Mouse (Mus musculus) limb, embryonic 11.5 days (tissue): Measurements from ENCODE around the gene L3mbtl3. TPM values are rescaled to one million over a fixed set of nuclear protein-coding genes. Genes with fewer than 3 reads are reported as not detected.

ENCODE experiments used
- ATAC-seq: fragments of 200-750 bp; cut with Nextera tagmentation; 2 replicates; pipeline ENCODE4 v1.8.0; 2017; ENCODE audit warnings: low read depth; ENCODE audit not compliant: insufficient number of reproducible peaks, low FRiP score, low TSS enrichment
- DNase-seq: peaks from one replicate; pipeline ENCODE4 v3.0.0-alpha.2; 2015; ENCODE audit warnings: low spot score
- H3K27ac ChIP-seq: fragments of 300-500 bp; sonication (generic); replicated peaks from 2 replicates; pipeline ENCODE4 v1.5.1; 2014; ENCODE audit warnings: low read depth, mild to moderate bottlenecking, low read length
- H3K27me3 ChIP-seq: fragments of 300-500 bp; sonication (generic); 2 replicates; pipeline ENCODE4 v1.6.1; 2014; ENCODE audit warnings: mild to moderate bottlenecking, low read length, mixed read lengths; ENCODE audit not compliant: control insufficient read depth, insufficient read depth
- H3K36me3 ChIP-seq: fragments of 300-500 bp; sonication (generic); 2 replicates; pipeline ENCODE4 v1.6.1; 2014; ENCODE audit warnings: mild to moderate bottlenecking, low read length, moderate library complexity, mixed read lengths; ENCODE audit not compliant: control insufficient read depth, insufficient read depth
- H3K4me1 ChIP-seq: fragments of 300-500 bp; sonication (generic); 2 replicates; pipeline ENCODE4 v1.6.1; 2014; ENCODE audit warnings: low read length, mixed read lengths; ENCODE audit not compliant: control insufficient read depth, insufficient read depth
- H3K4me2 ChIP-seq: fragments of 300-500 bp; sonication (generic); 2 replicates; pipeline ENCODE4 v1.6.1; 2014; ENCODE audit warnings: low read depth, mild to moderate bottlenecking, moderate library complexity; ENCODE audit not compliant: severe bottlenecking
- H3K4me3 ChIP-seq: fragments of 300-500 bp; sonication (generic); 2 replicates; pipeline ENCODE4 v1.5.1; 2014; ENCODE audit warnings: low read depth, low read length
- H3K9ac ChIP-seq: fragments of 300-500 bp; sonication (generic); 2 replicates; pipeline ENCODE4 v1.6.1; 2014; ENCODE audit warnings: mild to moderate bottlenecking, low read length
- H3K9me3 ChIP-seq: fragments of 300-500 bp; sonication (generic); 2 replicates; pipeline ENCODE4 v1.6.1; 2016; ENCODE audit warnings: low read length; ENCODE audit not compliant: control insufficient read depth
- WGBS: fragments of 180-500 bp; shearing (Covaris S2); extraction: QIAGEN DNeasy Blood & Tissue Kit; methylation state at CpG from one replicate; pipeline ENCODE4 v1.1.7; 2014; 5-methylcytosine and 5-hydroxymethylcytosine counted together
- polyA plus RNA-seq: library from polyadenylated mRNA; unstranded; fragments of >200 nt; fragmentation: Nextera tagmentation; extraction: Ambion mirVana; gene quantifications from 2 replicates; pipeline ENCODE4 v1.2.1, GENCODE M21; 2014

Gene L3mbtl3
- polyA plus RNA-seq, 1 experiment from 2014 or later: 37.0 TPM

- no peak overlapping the region for H3K4me2 ChIP-seq
- H3K36me3 ChIP-seq: peaks cover 4% of the 10 kb centered on the region; the same call in 1 of the 2 replicates
- WGBS: 65% methylated on average over 17 of the region's 17 CpGs
- no peaks in the 10 kb centered on the region for H3K27me3 ChIP-seq
- no peak overlapping the region for H3K27ac ChIP-seq
- H3K9ac ChIP-seq: no peak overlapping the region
- H3K4me3 ChIP-seq: no peak overlapping the region
- no peak for DNase-seq
- H3K4me1 ChIP-seq: peaks cover 5% of the 10 kb centered on the region; the same call in 1 of the 2 replicates
- no peaks in the 10 kb centered on the region for H3K9me3 ChIP-seq
- no peak for ATAC-seq
These were observed 47.9 kb downstream of the L3mbtl3 start for GRCm38 (mm10) chr10:26327691-26328542.

DNA sequence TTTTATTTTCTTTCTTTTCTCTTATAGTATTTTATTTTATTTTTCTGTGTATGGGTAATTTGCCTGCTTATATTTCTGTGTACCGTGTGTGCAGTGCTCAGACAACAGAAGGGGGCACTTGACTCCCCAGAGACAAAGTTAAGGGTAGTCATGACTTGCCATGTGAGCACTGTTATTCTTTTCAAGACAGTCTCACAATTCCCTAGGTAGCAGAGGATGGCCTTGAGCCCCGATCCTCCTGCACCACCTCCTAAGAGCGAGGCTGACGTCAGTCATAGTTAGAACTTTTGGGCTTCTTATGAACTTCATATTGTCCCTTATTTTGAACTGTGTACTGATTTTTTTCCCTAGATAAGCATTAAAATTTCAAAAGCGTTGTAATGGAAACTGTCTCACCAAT lies 48.5 kb downstream of the L3mbtl3 start:
- no peak overlapping the region for H3K4me2 ChIP-seq
- no peak overlapping the region for H3K4me3 ChIP-seq
- no peaks in the 10 kb centered on the region for H3K9me3 ChIP-seq
- no peak overlapping the region for H3K27ac ChIP-seq
- DNase-seq (no peak), ATAC-seq (no peak)
- 94% methylated on average over 5 of the region's 5 CpGs for WGBS
- H3K9ac ChIP-seq: no peak overlapping the region
- H3K36me3 ChIP-seq: peaks cover 4% of the 10 kb centered on the region; the same call in 1 of the 2 replicates
- H3K4me1 ChIP-seq: peaks cover 5% of the 10 kb centered on the region; the same call in 1 of the 2 replicates
- H3K27me3 ChIP-seq: no peaks in the 10 kb centered on the region

GRCm38 (mm10) chr10:26325320-26325719 lies 50.5 kb downstream of the L3mbtl3 start:
- Histone ChIP-seq H3K4me1 (peaks cover 5% of the 10 kb centered on the region; the same call in 1 of the 2 replicates), H3K4me3 (no peak overlapping the region), H3K27ac (no peak overlapping the region), H3K27me3 (no peaks in the 10 kb centered on the region), H3K36me3 (peaks cover 4% of the 10 kb centered on the region; the same call in 1 of the 2 replicates), H3K9me3 (no peaks in the 10 kb centered on the region), H3K9ac (no peak overlapping the region), H3K4me2 (no peak overlapping the region)
- ATAC-seq (no peak), DNase-seq (no peak)
- whole genome bisulfite sequencing: 94% methylated on average over 2 of the region's 2 CpGs

GRCm38 (mm10) chr10:26322344-26323051 lies 53.3 kb downstream of the L3mbtl3 start:
- Histone ChIP-seq H3K4me3 (no peak overlapping the region), H3K4me2 (no peak overlapping the region), H3K9ac (no peak overlapping the region), H3K27ac (no peak overlapping the region), H3K4me1 (no peaks in the 10 kb centered on the region), H3K27me3 (no peaks in the 10 kb centered on the region), H3K9me3 (no peaks in the 10 kb centered on the region), H3K36me3 (peaks cover 4% of the 10 kb centered on the region; the same call in 1 of the 2 replicates)
- 85% methylated on average over 7 of the region's 7 CpGs for WGBS
- no peak for DNase-seq
- no peak for ATAC-seq

DNA sequence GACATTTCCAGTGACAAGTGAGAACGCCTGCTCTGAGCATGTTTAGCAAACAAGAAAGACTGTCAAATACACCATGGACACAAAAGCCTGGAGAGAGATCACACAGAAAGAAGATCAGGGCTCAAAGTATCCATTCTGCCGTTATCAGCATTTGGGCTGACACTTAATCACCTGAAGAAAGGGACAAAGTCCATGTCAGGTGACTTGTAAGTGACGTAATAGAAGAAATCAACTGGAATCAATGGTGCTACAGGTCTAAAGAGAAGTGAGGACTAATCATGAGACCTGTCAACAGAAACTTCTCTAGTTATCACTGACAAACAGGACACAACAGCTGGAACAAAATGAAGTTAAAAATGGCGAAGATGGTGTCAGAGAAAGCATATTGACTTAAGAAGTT lies 55.1 kb downstream of the L3mbtl3 start:
- DNase-seq (no peak), ATAC-seq (no peak)
- H3K27me3 ChIP-seq: no peaks in the 10 kb centered on the region

GRCm38 (mm10) chr10:26314327-26314726 lies 61.4 kb downstream of the L3mbtl3 start:
- no peak for ATAC-seq
- whole genome bisulfite sequencing: 80% methylated on average over 15 of the region's 15 CpGs

More for the DNA sequence above, 55.1 kb downstream of the L3mbtl3 start:
- Histone ChIP-seq H3K27ac (no peak overlapping the region), H3K9ac (no peak overlapping the region), H3K4me2 (no peak overlapping the region), H3K9me3 (no peaks in the 10 kb centered on the region), H3K4me1 (no peaks in the 10 kb centered on the region), H3K36me3 (peaks cover 4% of the 10 kb centered on the region; the same call in 1 of the 2 replicates), H3K4me3 (no peak overlapping the region)
- 93% methylated on average over 4 of the region's 4 CpGs for WGBS

GRCm38 (mm10) chr10:26303485-26303884 lies 72.3 kb downstream of the L3mbtl3 start:
- H3K4me2 ChIP-seq: no peak overlapping the region
- no peak overlapping the region for H3K27ac ChIP-seq
- DNase-seq: no peak
- H3K4me3 ChIP-seq: no peak overlapping the region
- WGBS: 97% methylated on average over 6 of the region's 6 CpGs
- ATAC-seq: no peak
- H3K9me3 ChIP-seq: no peaks in the 10 kb centered on the region
- no peak overlapping the region for H3K9ac ChIP-seq
- peaks cover 9% of the 10 kb centered on the region for H3K36me3 ChIP-seq
- no peaks in the 10 kb centered on the region for H3K27me3 ChIP-seq
- no peaks in the 10 kb centered on the region for H3K4me1 ChIP-seq

More at GRCm38 (mm10) chr10:26314327-26314726, 61.4 kb downstream of the L3mbtl3 start:
- no peak overlapping the region for H3K4me2 ChIP-seq
- H3K27ac ChIP-seq: no peak overlapping the region
- no peak for DNase-seq
- peaks cover 4% of the 10 kb centered on the region; the same call in 1 of the 2 replicates for H3K36me3 ChIP-seq
- H3K9ac ChIP-seq: no peak overlapping the region
- H3K9me3 ChIP-seq: no peaks in the 10 kb centered on the region
- no peaks in the 10 kb centered on the region for H3K4me1 ChIP-seq
- H3K4me3 ChIP-seq: no peak overlapping the region
- H3K27me3 ChIP-seq: no peaks in the 10 kb centered on the region

- ATAC-seq (no peak), DNase-seq (no peak)
- Histone ChIP-seq H3K9me3 (no peaks in the 10 kb centered on the region), H3K36me3 (peaks cover 9% of the 10 kb centered on the region), H3K27ac (no peak overlapping the region), H3K4me1 (no peaks in the 10 kb centered on the region), H3K9ac (no peak overlapping the region), H3K27me3 (no peaks in the 10 kb centered on the region), H3K4me3 (no peak overlapping the region), H3K4me2 (no peak overlapping the region)
- WGBS: 94% methylated on average over 4 of the region's 4 CpGs
These were observed 73.4 kb downstream of the L3mbtl3 start for GRCm38 (mm10) chr10:26302336-26302735.
